In the genomic region with DNA sequence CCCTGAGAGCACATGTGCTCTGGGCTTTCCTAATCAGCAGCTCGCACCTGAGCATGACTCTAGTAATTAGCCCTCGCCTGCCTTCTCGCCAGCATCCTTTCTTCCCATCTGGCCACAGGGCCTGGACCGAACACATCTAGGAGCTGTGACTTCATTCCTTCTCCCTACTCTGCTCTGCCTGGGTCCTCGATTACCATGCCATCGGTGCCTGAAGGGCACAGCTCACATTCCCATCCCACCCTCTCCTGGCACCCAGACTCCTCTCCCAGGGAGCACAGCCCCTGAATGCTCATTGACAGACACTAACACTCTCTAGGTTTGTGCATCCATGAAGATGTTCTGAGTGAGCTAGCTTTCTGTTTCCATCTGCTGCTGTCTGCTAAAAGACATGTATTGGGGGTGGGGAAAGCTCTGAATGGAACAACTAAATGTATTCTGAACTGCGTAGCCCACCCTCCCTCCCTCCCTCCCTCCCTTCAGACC, we compare ENCODE assay signal across 15 mouse cellular contexts.
A peak's percentile ranks its signal among the peaks of the same experiment; 100 is the strongest.
DNase-seq lines count a peak whose midpoint lies in the region; ATAC-seq lines count a peak whose summit lies in the region.
"Had no signal": no experiment of that assay in that cellular context is flagged by ENCODE, and none has a peak within 500 bp of the region (broad histone marks: within the 10 kb centered on the region; RNA-seq: fewer than 3 reads in every experiment).

No protein-coding gene starts in this region.

- H3K4me2 ChIP-seq in lung, embryonic 15.5 days: no peak overlapping the region
- H3K4me2 ChIP-seq in forebrain, embryonic 12.5 days: peak overlapping the region; percentile 8; the same call in 1 of the 2 replicates
- H3K4me2 ChIP-seq in hindbrain, embryonic 16.5 days (ENCODE audit: low read length): peak overlapping the region; percentile 27
- peak overlapping the region; percentile 34 for H3K4me2 ChIP-seq in neural tube, embryonic 13.5 days
- H3K4me2 ChIP-seq: heart, embryonic 11.5 days; liver, embryonic 11.5 days had no signal

- H3K9me3 ChIP-seq in lung, embryonic 15.5 days: no peaks in the 10 kb centered on the region
- H3K9me3 ChIP-seq in forebrain, embryonic 12.5 days: no peaks in the 10 kb centered on the region
- H3K9me3 ChIP-seq in hindbrain, embryonic 16.5 days (ENCODE audit: control insufficient read depth, low read length): no peaks in the 10 kb centered on the region
- no peaks in the 10 kb centered on the region for H3K9me3 ChIP-seq in neural tube, embryonic 13.5 days

- H3K27me3 ChIP-seq in lung, embryonic 15.5 days: no peaks in the 10 kb centered on the region
- no peaks in the 10 kb centered on the region for H3K27me3 ChIP-seq in forebrain, embryonic 12.5 days
- no peaks in the 10 kb centered on the region for H3K27me3 ChIP-seq in hindbrain, embryonic 16.5 days (replicated peaks; ENCODE audit: control insufficient read depth, insufficient read depth, low read length)
- no peaks in the 10 kb centered on the region for H3K27me3 ChIP-seq in neural tube, embryonic 13.5 days

- no peak for DNase-seq in lung, postnatal 36 days
- no peak for DNase-seq in urinary bladder, postnatal 25 days (ENCODE audit: low spot score)
- no peak for DNase-seq in left cerebral cortex, adult 18-20 months (ENCODE audit: low spot score in 2 of 2)
- no peak for DNase-seq in adrenal gland, adult 2 months
- DNase-seq: kidney, postnatal 10 days; right cerebral cortex, postnatal 4 days had no signal

- ATAC-seq in lung, embryonic 15.5 days (ENCODE audit: borderline replicate concordance, extremely low read depth, low FRiP score, low TSS enrichment): peak; percentile 17; the same call in 1 of the 2 replicates
- ATAC-seq in forebrain, embryonic 12.5 days (ENCODE audit: low FRiP score): peak; percentile 47
- peak; percentile 46 for ATAC-seq in hindbrain, embryonic 16.5 days
- peak; percentile 23 for ATAC-seq in neural tube, embryonic 13.5 days (ENCODE audit: low read depth)
- ATAC-seq: CD4-positive, CD25-positive, alpha-beta regulatory T cell, adult 4 months had no signal

- no peak overlapping the region for H3K27ac ChIP-seq in lung, embryonic 15.5 days
- H3K27ac ChIP-seq in forebrain, embryonic 12.5 days: peak overlapping the region; percentile 83
- H3K27ac ChIP-seq in hindbrain, embryonic 16.5 days (ENCODE audit: low read depth, low read length): peak overlapping the region; percentile 72
- peak overlapping the region; percentile 92 for H3K27ac ChIP-seq in neural tube, embryonic 13.5 days (replicated peaks)
- H3K27ac ChIP-seq: left cerebral cortex, adult 2 months had no signal

- no peak overlapping the region for H3K9ac ChIP-seq in lung, embryonic 15.5 days
- H3K9ac ChIP-seq in forebrain, embryonic 12.5 days: no peak overlapping the region
- H3K9ac ChIP-seq in hindbrain, embryonic 16.5 days (ENCODE audit: low read depth, low read length): peak overlapping the region; percentile 48
- H3K9ac ChIP-seq in neural tube, embryonic 13.5 days: peak overlapping the region; percentile 57

- peaks cover 22% of the 10 kb centered on the region for H3K4me1 ChIP-seq in lung, embryonic 15.5 days
- H3K4me1 ChIP-seq in forebrain, embryonic 12.5 days: peaks cover 59% of the 10 kb centered on the region
- peaks cover 49% of the 10 kb centered on the region for H3K4me1 ChIP-seq in hindbrain, embryonic 16.5 days (ENCODE audit: control insufficient read depth, insufficient read depth, low read depth, low read length)
- H3K4me1 ChIP-seq in neural tube, embryonic 13.5 days (replicated peaks): peaks cover 90% of the 10 kb centered on the region

- 51% methylated on average over 7 of the region's 7 CpGs for WGBS in lung, embryonic 15.5 days
- 36% methylated on average over 7 of the region's 7 CpGs for WGBS in forebrain, embryonic 12.5 days
- WGBS in hindbrain, embryonic 16.5 days: 17% methylated on average over 7 of the region's 7 CpGs
- WGBS in neural tube, embryonic 13.5 days: 22% methylated on average over 7 of the region's 7 CpGs

- H3K4me3 ChIP-seq in lung, embryonic 15.5 days: no peak overlapping the region
- H3K4me3 ChIP-seq in forebrain, embryonic 12.5 days (replicated peaks): no peak overlapping the region
- H3K4me3 ChIP-seq in hindbrain, embryonic 16.5 days (ENCODE audit: low read length): no peak overlapping the region
- no peak overlapping the region for H3K4me3 ChIP-seq in neural tube, embryonic 13.5 days
- H3K4me3 ChIP-seq: left cerebral cortex, adult 2 months; myocyte had no signal

- H3K36me3 ChIP-seq in lung, embryonic 15.5 days: no peaks in the 10 kb centered on the region; the same call in 1 of the 2 replicates
- no peaks in the 10 kb centered on the region for H3K36me3 ChIP-seq in forebrain, embryonic 12.5 days (replicated peaks)
- no peaks in the 10 kb centered on the region for H3K36me3 ChIP-seq in hindbrain, embryonic 16.5 days (ENCODE audit: control insufficient read depth, insufficient read depth, low read length)
- H3K36me3 ChIP-seq in neural tube, embryonic 13.5 days: no peaks in the 10 kb centered on the region

Comparison
In these comparisons a context has a peak if more than half of its experiments do, and no peak if none do; other contexts are left out.
1. H3K9ac ChIP-seq: peak in hindbrain, embryonic 16.5 days (single experiment) and neural tube, embryonic 13.5 days (single experiment); none in lung, embryonic 15.5 days (single experiment) and forebrain, embryonic 12.5 days (single experiment).
2. Peak in every context shown above with its lines, with median percentiles within 50 percentile points of each other: ATAC-seq.